Mouse (Mus musculus): ENCODE measurements around the gene Maged1. TPM values are rescaled to one million over a fixed set of nuclear protein-coding genes. Genes with fewer than 3 reads are reported as not detected.

The Maged1 gene
- total RNA-seq, 1 experiment from 2014 or later, result 0.29 TPM

Other genes with a start within 250 kb of the Maged1 start
- gene Fam90a1b, start 175.4 kb downstream of the Maged1 start, total RNA-seq (2017), result not detected in 3 replicates
- gene Apoo, start 175.0 kb downstream of the Maged1 start, total RNA-seq (2017), result 0.32 to 1.9 TPM (median 0.78 TPM) in 3 replicates
- 0.67 to 3.5 TPM (median 2.9 TPM) in 3 replicates for gene Gspt2, start 93.9 kb upstream of the Maged1 start, total RNA-seq (2017)
- 13.6 to 18.1 TPM (median 15.6 TPM) in 3 replicates for gene Zxdb, start 182.4 kb upstream of the Maged1 start, total RNA-seq (2017)